Mouse (Mus musculus) hindbrain, embryonic 11.5 days (tissue): ENCODE measurements around the gene Irs1. TPM values are rescaled to one million over a fixed set of nuclear protein-coding genes. Genes with fewer than 3 reads are reported as not detected.

ENCODE experiments used
- ATAC-seq: fragments of 200-750 bp; cut with Nextera tagmentation; 2 replicates; pipeline ENCODE4 v1.8.0; 2017; ENCODE audit warnings: mild to moderate bottlenecking, moderate TSS enrichment, moderate library complexity; ENCODE audit not compliant: low FRiP score
- DNase-seq: peaks from one replicate; pipeline ENCODE4 v3.0.0-alpha.2; 2015; ENCODE audit warnings: low spot score
- H3K27ac ChIP-seq: fragments of 300-500 bp; sonication (generic); 2 replicates; pipeline ENCODE4 v1.5.1; 2014; ENCODE audit warnings: mild to moderate bottlenecking, low read depth, low read length
- H3K27me3 ChIP-seq: fragments of 300-500 bp; sonication (generic); 2 replicates; pipeline ENCODE4 v1.6.1; 2014; ENCODE audit warnings: mild to moderate bottlenecking, low read length, moderate library complexity, mixed read lengths; ENCODE audit not compliant: control insufficient read depth, insufficient read depth
- H3K36me3 ChIP-seq: fragments of 300-500 bp; sonication (generic); 2 replicates; pipeline ENCODE4 v1.6.1; 2014; ENCODE audit warnings: mild to moderate bottlenecking, low read length, moderate library complexity, mixed read lengths; ENCODE audit not compliant: control insufficient read depth, insufficient read depth
- H3K4me1 ChIP-seq: fragments of 300-500 bp; sonication (generic); replicated peaks from 2 replicates; pipeline ENCODE4 v1.6.1; 2014; ENCODE audit warnings: low read length, mixed read lengths; ENCODE audit not compliant: control insufficient read depth, insufficient read depth
- H3K4me2 ChIP-seq: fragments of 300-500 bp; sonication (generic); replicated peaks from 2 replicates; pipeline ENCODE4 v1.6.1; 2014; ENCODE audit warnings: mild to moderate bottlenecking, low read depth, low read length
- H3K4me3 ChIP-seq: fragments of 300-500 bp; sonication (generic); 2 replicates; pipeline ENCODE4 v1.5.1; 2014; ENCODE audit warnings: low read depth, low read length
- H3K9ac ChIP-seq: fragments of 300-500 bp; sonication (generic); 2 replicates; pipeline ENCODE4 v1.6.1; 2014; ENCODE audit warnings: low read depth, low read length
- H3K9me3 ChIP-seq: fragments of 300-500 bp; sonication (generic); 2 replicates; pipeline ENCODE4 v1.6.1; 2016; ENCODE audit warnings: low read length; ENCODE audit not compliant: control insufficient read depth
- WGBS: fragments of 180-500 bp; shearing (Covaris S2); extraction: QIAGEN DNeasy Blood & Tissue Kit; methylation state at CpG from one replicate; pipeline ENCODE4 v1.1.7; 2014; 5-methylcytosine and 5-hydroxymethylcytosine counted together
- polyA plus RNA-seq: library from polyadenylated mRNA; unstranded; fragments of >200 nt; fragmentation: Nextera tagmentation; extraction: Ambion mirVana; gene quantifications from 2 replicates; pipeline ENCODE4 v1.2.1, GENCODE M21; 2014

The Irs1 gene
- polyA plus RNA-seq, 1 experiment from 2014 or later = 7.4 TPM

DNA sequence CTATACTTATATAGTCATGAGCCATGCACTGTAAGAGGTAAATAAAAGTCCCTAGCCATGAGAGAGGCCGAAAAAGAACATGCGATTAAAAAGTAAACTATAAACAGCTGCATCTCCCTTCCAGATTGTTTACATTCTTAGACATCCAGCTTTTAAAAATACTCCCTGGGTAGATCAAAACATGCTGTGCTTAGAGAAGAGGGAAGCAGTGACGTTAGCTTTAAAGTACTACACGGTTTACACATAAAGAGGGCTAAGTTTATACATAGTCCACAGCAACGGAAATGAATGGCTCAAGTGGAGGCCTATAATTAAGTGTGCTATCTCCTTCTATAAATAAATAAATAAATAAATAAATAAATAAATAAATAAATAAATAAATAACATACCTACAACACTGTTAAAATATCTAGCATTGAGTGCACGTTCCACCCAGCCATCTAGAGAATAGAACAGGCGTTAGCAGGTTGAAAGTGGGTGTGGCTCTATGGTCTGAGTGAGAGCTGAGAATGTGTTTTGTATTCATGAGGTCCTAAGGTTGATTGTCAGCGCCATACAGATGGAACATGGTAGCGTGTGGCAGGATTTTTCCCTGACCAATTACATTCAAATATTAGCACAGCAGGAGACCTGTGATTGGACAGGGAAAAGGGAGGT lies 37.3 kb downstream of the Irs1 start:
- Histone ChIP-seq H3K4me1 (no peaks in the 10 kb centered on the region), H3K27me3 (no peaks in the 10 kb centered on the region), H3K4me3 (no peak overlapping the region), H3K4me2 (no peak overlapping the region), H3K9me3 (no peaks in the 10 kb centered on the region), H3K36me3 (no peaks in the 10 kb centered on the region), H3K27ac (no peak overlapping the region), H3K9ac (no peak overlapping the region)
- WGBS = 82% methylated on average over 9 of the region's 9 CpGs
- ATAC-seq (0 out of 2 replicates have a peak, but pooled peaks have one; percentile 22), DNase-seq (no peak)

DNA sequence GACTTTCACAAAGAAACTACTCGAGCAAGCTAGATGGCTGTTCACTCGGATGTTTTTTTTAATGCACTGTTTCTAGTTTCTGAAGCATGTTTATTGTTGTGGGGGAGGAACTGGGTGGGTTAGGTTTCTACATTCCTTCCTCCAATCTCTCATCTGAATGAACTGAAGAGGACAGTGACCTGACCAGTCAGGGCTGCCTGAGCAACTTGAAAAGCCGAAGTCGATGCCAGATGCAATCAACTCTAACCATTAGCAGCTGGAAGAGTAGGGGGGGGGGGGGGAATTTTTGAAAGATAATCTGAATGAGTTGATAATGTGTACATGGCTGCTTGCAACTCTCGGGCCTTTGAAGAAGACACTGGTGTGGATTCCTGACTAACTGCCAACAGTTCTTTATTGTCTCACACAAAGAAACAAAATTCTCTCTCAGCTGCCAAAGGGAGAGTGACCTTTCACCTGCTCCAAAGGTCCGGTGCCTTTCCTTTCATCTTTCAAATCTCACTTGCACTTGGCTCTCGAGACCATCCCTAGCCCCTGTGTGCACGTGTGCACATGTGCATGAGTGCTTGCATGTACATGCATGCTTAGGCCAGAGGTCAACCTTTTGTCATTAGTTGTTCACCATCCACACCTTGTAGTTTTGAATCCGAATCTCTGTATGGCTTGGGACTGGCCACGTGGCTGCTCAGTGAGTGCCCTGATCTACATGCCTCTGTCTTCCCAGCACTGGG lies 43.8 kb downstream of the Irs1 start:
- Histone ChIP-seq H3K27ac (no peak overlapping the region), H3K4me2 (no peak overlapping the region), H3K27me3 (no peaks in the 10 kb centered on the region), H3K9ac (no peak overlapping the region), H3K9me3 (no peaks in the 10 kb centered on the region), H3K4me1 (no peaks in the 10 kb centered on the region), H3K4me3 (no peak overlapping the region), H3K36me3 (no peaks in the 10 kb centered on the region)
- DNase-seq (no peak), ATAC-seq (no peak)
- WGBS = 54% methylated on average over 10 of the region's 10 CpGs

DNA sequence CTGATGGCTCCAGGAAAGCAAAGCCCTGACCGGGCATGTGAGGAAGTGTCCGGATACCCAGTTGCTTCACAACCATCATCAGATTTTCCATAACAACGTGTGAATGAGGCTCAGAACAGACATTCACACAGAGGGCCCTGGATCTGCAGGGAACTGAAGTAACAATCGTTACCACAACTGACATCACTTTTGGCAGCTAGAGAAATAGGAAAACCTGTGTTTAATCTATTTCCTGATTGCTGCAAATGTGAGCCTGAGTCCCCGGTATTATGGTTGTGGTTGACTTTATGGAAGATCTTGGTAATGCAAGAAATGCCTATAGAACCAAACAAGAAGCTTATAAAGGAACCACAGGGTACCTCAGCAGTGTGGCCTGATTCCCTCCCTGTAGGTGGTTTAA lies 46.2 kb downstream of the Irs1 start:
- no peak for DNase-seq
- Histone ChIP-seq H3K27me3 (no peaks in the 10 kb centered on the region), H3K36me3 (no peaks in the 10 kb centered on the region), H3K4me1 (no peaks in the 10 kb centered on the region), H3K9me3 (no peaks in the 10 kb centered on the region), H3K27ac (no peak overlapping the region), H3K4me2 (no peak overlapping the region), H3K4me3 (no peak overlapping the region), H3K9ac (no peak overlapping the region)
- ATAC-seq = no peak
- 92% methylated on average over 5 of the region's 5 CpGs for WGBS

DNA sequence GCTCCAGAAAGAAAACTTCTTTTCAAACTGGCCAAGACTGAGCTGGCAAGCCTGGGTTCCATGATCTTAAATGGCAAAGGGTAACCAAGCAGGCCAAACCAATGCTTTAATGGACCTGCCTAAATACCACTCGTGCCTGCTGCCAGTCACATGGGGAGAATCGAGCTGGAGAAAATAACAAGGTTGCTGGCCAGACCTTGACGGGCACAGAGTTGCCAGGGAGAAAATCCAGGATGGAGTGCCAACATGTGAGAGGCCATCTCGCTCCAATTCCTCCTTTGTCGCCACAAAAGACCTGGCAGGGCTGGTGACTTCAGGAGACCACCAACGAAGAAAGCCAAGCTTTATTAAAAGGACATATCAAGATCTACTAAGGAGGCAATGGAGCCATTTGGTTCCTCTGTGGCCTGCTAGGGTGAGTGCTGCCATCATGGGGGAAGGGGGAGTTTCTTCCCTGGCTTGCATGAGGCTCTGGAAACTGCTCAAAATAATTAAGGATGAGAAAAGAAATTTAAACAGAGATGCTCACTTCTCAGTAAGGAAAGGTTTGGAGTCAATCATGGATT lies 47.9 kb downstream of the Irs1 start:
- ATAC-seq (no peak), DNase-seq (no peak)
- no peak overlapping the region for H3K9ac ChIP-seq
- H3K4me1 ChIP-seq = no peaks in the 10 kb centered on the region
- 88% methylated on average over 6 of the region's 6 CpGs for WGBS
- no peaks in the 10 kb centered on the region for H3K9me3 ChIP-seq
- no peak overlapping the region for H3K27ac ChIP-seq
- H3K36me3 ChIP-seq = no peaks in the 10 kb centered on the region
- no peaks in the 10 kb centered on the region for H3K27me3 ChIP-seq
- H3K4me2 ChIP-seq = no peak overlapping the region
- H3K4me3 ChIP-seq = no peak overlapping the region

DNA sequence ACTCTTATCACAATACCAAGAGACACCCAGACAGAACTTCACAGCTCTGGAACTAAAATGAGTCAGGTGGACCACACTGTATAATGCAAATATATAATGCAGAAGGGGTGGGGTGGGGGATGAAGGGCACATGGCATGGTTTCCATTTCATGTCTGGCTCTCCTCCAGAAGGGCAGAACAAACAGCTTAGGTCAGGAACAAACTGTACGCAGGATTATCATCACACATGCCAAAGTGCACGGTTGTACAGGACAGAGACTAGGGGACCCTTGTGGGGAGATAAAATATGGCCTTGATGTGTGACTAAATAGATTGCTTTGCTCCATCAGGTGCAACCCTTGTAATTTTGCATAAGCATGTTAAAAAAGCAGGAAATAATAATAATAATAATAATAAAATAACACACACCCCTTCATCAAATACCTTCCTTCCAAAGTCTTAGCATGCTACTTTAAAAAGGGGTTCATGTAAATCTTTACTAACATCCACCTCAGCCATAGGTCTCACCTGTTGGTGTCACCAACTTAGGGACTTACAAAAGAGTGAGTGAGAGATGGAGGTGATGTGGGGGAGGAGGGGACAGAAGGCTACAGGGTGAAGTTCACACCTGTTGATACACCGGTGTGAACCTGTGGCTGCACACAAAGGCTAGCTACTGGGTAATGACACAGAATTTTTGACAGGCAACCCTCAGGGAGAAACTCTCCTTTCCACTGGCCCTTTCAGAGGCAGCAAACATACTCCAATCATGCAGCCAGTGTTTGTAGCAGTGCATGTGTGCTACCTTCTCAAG lies 51.6 kb downstream of the Irs1 start:
- H3K4me1 ChIP-seq = no peaks in the 10 kb centered on the region
- no peaks in the 10 kb centered on the region for H3K9me3 ChIP-seq
- no peak overlapping the region for H3K27ac ChIP-seq
- DNase-seq = no peak
- no peaks in the 10 kb centered on the region for H3K36me3 ChIP-seq
- no peak overlapping the region for H3K4me3 ChIP-seq
- 92% methylated on average over 3 of the region's 3 CpGs for WGBS
- no peak for ATAC-seq
- H3K9ac ChIP-seq = no peak overlapping the region
- H3K27me3 ChIP-seq = no peaks in the 10 kb centered on the region
- H3K4me2 ChIP-seq = no peak overlapping the region

DNA sequence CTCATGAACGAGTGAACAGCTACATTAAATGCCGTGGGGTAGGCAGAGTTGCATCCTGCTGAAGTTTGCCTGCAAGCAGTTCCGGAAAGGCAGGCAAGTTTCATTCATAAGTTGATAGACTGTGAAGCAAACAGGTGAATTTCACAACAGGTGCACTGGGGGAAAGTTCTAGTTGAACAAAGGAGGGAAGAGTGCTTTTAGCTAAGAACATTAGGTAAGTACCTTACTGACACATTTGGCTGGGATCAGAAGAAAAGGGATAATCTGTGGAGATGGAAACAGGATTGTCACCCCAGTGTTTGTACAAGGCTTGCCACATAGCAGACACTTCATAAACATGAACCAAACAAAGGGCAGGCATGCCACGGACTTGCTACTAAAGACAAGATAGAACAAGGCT lies 53.0 kb downstream of the Irs1 start:
- Histone ChIP-seq H3K4me1 (no peaks in the 10 kb centered on the region), H3K27ac (no peak overlapping the region), H3K9ac (no peak overlapping the region), H3K9me3 (no peaks in the 10 kb centered on the region), H3K4me3 (no peak overlapping the region), H3K27me3 (no peaks in the 10 kb centered on the region), H3K36me3 (no peaks in the 10 kb centered on the region), H3K4me2 (no peak overlapping the region)
- ATAC-seq (no peak), DNase-seq (no peak)
- 81% methylated on average over 4 of the region's 4 CpGs for WGBS

DNA sequence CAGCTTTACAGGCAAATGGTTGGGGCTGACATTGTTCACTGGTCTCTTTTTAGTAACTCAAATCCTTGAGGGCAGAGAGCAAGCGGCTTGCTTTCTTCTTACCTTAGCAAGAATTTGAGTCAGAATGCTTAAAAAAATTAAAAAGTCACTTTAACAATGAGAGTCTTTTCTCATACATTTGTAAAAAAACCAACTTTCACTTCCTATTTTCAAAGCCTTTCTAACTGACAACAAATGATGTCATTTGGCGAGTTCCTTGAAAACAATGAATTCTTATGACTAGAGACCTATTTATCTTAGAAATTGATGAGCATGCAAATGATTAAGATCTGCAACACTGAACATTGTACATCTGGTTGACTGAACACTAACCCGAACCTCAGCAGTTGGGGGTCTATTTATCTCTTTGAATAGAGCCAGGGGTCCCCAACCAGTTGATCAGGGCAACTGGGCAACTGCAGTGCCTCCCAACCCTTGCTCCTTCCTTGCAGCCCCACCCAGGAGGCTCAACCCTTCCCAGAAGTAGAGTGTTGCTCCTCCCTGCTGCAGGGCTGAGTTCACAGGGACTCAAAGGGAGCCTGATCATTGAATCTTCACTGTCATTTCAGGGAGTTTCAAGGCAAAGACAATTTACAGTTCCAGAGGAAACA lies 55.6 kb downstream of the Irs1 start:
- 56% methylated on average over 3 of the region's 3 CpGs for WGBS
- H3K4me1 ChIP-seq = no peaks in the 10 kb centered on the region
- no peak overlapping the region for H3K27ac ChIP-seq
- H3K4me2 ChIP-seq = no peak overlapping the region
- H3K9me3 ChIP-seq = no peaks in the 10 kb centered on the region
- peak; percentile 57; the same call in 1 of the 2 replicates for ATAC-seq
- H3K9ac ChIP-seq = no peak overlapping the region
- no peaks in the 10 kb centered on the region for H3K36me3 ChIP-seq
- no peak overlapping the region for H3K4me3 ChIP-seq
- DNase-seq = no peak
- H3K27me3 ChIP-seq = no peaks in the 10 kb centered on the region

DNA sequence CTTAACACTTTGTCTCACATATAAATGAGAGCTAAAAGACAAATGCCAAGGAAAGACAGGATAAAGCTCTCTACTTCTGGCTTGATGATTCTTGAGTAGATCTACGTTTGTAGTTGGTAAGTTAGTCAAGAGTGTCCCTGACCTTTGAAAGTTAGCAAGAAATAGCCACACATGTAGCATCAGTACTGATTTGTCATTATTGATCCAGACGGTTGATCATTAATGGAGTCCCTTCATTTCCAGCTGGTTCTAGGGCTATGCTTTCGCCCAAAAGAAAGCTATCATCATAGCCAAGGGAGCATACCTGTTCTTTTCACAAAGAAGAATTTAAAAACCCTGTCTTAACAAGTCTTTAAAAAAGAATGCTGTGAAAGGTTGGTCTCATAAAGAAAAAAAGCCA lies 56.6 kb downstream of the Irs1 start:
- DNase-seq (no peak), ATAC-seq (no peak)
- Histone ChIP-seq H3K27me3 (no peaks in the 10 kb centered on the region), H3K4me2 (no peak overlapping the region), H3K9ac (no peak overlapping the region), H3K9me3 (no peaks in the 10 kb centered on the region), H3K4me1 (no peaks in the 10 kb centered on the region), H3K36me3 (no peaks in the 10 kb centered on the region), H3K27ac (no peak overlapping the region), H3K4me3 (no peak overlapping the region)
- 89% methylated on average over 3 of the region's 3 CpGs for WGBS
